Mouse (Mus musculus) ovary, adult 18-20 months (tissue): ENCODE measurements around the gene Scarb1.
A peak's percentile ranks its signal among the peaks of the same experiment; 100 is the strongest.

Experiments used
- DNase-seq: peaks from one replicate; pipeline ENCODE4 v3.0.0; 2022; ENCODE audit warnings: low spot score, mixed read lengths

Gene Scarb1

DNA sequence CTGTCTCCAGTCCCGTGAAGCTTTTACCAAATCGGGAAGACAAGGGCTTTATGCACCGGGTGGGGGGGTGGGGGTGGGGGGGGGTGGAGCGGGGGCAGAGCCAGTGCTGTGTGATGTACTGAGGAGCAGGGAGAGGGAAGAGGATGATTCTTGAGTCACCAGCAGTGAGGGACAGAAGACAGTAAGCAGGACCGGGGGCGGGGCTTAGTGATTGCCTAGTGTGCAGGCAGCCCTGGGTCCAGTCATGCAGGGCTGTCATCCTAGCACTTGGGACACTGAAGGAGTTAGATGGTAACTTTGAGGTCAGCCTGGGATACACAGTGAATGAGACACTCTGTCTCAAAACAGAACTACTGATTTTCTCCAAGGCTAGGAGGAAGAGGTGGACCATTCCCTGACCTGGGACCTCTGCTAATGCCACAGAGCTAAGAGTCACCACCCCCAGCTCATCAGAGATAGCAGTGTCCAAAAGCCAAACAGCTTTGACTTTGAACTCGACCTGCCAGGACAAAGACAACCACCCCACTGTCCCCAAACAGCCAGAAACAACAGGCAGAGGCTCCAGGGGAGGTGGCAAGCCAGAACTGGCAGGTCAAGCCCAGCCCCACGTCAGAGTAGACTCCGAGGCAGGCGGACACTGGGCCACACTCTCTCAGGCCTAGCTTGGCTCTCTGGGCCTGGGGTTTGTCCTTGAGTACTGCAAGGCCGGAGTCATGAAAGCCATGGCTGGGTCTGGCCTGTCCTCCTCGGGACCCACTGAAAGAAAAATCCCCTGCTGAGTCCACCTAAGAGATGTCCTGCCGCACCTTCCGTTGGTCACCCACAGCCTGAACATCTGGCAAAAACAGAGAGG is 35.4 kb downstream of the Scarb1 start:
- no peak for DNase-seq

DNA sequence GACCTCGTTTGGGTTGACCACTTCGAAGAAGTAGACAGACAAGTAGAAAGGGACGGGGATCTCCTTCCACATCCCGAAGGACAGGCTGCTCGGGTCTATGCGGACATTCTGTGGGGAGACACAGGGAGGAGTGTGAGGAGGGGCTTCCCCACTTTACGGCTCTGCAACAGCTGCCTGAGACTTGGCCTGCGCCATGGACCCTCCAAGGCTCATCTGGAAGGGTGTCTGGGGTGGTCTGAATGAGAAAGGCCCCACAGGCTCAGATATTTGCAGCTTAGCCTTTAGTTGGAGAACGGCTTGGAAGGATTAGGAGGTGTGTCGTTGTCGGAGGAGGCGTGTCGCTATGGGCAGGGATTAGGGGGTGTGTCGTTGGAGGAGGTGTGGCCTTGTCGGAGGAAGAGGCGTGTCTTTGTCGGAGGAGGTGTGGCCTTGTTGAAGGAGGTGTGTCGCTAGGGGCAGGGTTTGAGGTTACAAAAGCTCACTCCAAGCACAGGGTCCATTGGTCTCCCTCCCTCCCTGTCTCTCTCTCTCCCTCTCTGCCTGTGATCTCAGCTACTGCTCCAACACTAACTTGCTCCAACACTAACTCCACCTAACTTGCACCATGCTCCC is 36.5 kb downstream of the Scarb1 start:
- no peak for DNase-seq

DNA sequence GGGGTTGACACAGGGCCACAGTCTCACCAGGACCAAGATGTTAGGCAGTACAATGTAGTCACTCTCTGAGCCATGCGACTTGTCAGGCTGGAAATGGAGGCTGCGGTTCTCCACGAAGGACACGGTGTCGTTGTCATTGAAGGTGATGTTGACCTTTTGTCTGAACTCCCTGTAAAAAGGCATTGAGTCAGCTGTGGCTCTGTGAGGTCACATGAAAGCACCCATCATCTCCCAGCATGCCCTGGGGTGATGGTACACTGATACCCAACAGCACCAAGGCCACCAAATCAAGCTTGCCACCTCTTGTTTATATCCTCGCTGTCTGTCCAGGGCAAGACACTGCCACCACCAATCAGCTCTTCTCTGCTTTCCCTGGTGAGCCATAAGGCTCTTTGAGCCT is 37.8 kb downstream of the Scarb1 start:
- DNase-seq, result no peak

DNA sequence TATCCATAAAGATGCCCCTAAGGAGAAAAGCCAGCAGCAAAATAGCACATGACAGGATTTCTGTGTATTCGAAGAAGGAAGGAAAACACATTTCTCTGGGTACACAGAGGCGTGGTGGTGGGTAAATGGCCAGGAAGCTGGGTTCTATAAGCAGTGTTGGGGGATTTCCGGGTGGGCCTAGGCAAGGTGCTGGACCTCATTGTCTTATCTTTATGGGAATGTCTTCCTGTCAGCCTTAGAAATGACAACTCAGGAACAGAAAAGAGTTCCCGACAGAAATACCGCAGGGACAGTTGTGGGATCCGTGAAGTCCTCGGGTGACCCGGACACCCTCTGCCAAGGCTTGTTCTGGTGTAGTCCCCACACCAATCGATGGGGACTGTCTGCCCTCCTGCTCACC is 42.7 kb downstream of the Scarb1 start:
- no peak for DNase-seq

DNA sequence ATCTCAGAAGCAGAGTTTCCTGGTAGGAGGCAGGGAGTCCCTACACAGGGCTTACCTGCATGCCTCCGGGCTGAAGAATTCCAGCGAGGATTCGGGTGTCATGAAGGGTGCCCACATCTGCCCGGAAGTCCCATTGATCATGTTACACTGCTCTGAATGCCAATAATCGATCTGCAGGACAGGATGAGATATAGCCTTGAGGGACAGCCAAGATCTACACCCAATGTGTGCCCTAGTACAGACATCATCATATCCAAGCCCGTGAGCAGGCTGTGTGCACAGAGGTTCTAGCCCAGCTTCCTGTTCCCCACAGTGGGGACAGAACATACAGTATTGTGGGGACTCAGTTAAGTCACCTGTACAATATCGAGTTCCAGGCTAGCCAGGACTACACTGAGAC is 43.7 kb downstream of the Scarb1 start:
- DNase-seq, result no peak

DNA sequence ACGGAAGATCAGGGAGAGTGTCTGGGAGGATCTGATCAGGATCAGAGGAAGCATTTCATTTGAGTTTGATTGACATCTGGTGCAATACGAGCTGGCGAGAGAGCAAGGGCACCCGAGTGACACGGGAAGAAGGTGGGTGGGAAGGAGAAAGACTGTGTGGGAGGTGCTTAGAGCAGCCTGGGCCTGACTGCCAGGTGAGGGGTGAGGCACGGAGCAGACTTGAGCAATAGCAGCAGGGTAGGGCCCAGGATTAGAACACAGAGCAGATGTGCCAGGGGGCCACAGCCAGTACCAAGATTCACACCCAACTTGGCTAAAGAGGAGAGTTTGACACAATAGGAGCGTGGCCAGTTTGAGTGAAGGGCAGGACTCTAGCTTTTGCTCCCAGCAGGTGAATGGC is 47.9 kb downstream of the Scarb1 start:
- DNase-seq, result no peak

DNA sequence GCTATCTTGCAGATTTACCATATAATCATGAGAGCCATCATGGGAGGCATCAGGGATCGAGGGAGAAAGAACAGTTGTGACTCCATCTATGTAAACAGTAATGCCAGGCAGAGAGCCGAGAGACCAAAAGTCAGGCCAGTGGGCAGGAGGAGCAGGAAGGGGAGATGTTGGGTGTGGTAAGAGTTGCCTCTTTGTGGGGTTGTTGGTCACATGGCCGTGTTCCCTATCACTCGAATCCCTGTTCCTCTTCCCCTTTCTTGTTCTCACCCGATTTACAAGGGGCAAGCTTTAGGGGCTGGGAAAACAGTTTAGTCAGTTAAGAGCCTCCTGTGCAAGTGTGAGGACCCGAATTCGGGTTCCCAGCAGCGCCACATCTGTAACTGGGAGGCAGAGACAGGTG is 49.0 kb downstream of the Scarb1 start:
- DNase-seq, result no peak

DNA sequence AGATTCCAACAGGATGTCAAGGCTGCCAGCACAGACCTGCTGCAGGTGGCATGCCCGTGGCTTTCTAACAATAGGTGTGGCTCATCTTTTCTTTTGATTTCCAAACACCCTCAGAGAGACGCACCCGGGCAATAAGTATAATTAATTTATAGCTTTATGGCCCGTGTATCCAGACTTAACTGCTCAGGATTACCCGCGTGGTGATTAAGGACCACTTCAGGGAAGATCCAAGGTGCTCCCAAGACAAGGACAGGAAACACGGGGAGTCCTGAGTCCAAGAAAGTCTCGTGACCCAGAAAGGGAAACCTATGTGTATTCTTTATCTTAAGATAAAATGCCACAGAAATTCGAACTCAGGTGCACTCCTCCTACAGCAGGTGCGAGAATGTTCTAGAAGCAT is 49.5 kb downstream of the Scarb1 start:
- no peak for DNase-seq

DNA sequence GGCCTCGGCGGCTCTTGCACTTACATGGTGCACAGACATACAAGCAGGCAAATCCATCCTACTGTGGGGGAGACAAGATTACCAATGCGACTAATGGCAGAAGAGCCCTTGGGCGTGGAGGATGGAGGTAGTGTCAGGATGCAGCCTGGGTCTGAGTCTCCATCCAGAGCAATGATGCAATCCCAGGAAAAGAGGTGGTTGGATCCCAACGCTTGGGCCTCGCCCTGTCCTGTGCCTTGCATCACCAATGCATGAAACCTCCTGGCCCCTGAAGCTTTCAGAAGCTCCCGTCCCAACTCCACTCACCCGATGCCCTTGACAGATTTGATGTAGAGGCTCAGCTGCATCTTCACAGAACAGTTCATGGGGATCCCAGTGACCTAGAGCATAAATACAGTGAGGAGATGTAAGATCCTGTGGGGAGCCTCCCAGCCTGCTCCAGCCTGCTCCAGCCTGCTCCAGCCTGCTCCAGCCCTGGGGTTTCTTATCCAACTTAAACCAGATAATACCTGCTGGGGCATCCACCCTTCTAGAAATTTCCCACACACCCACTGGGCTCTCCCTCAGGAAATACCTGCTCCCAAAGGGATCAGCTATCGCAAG is 53.7 kb downstream of the Scarb1 start:
- DNase-seq, result no peak

DNA sequence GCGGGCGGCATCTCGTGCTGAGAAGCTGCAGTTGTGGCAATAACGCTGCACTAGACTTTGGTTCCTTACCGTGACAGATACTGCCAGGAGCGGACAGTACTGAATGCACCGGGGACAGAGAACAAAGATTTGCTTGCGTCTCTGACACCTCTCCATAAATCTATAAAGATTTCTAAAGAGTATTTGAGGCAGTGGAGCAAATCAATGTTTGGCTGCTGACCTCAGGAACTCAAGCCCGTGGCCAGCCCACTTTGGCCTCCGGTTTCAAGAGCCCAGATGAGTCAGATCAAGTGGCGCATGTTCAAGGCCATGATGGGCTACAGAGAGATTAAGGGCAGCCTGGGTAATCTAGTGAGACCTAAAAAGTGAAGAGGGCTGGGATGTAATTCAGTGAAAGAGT is 54.8 kb downstream of the Scarb1 start:
- peak; percentile 73 for DNase-seq

DNA sequence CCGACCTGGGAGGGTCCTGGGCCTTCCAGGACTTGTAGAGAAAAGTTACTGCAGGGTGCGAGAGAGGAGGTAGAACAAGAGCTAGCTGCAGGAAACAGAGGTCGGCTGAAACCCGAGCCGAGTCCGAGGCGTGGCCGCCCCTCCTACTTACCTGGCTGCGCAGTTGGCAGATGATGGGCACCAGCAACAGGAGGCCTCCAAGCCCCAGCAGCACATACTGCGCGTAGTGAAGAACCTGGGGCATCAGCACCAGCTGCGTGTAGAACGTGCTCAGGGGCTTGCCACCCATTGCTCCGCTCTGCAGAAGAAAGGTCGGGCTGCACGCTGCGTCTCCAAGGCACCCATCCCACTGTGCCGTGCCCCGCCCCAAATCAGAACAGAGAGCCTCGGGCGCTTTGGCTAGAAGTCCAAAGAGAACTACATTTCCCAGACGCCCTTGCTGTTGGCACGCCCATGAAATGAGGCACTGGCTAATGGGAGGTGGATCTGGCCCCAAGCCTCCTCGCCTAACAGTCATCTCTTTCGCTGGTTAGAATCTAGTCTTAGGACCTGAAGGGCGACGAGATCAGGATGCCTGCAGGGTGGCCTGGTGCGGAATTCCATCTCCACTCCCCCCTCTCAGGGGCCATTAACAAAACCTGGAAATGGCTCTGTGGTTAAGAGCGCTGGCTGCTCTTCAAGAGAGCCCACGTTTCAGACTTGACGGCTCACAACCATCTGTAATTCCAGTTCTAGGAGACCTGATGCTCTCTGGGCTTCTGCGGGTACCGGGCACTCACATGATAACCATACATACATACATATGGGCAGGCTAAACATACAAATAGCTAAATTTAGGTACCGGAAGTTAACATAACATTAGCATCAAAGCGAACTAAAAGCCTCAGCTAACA is 56.9 kb downstream of the Scarb1 start:
- DNase-seq, result no peak

DNA sequence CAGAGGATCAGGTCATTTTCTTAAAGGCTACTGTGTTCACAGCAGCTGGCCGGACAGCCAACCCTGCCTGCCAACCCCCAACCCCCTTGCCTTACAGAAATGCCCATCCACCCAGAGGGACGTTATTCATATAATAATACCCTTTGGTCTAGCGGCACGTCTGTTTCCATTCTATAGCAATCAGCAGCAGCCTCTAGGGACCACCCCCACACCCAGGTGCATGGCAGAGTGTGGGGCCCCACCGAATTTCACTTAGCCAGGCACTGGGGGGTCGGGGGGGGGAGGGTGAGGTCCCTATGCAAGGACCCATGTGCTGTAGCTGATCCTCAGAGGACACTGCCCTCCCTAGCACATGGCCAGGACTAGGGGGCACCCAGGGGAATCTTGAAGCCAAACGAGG is 61.7 kb downstream of the Scarb1 start:
- no peak for DNase-seq

DNA sequence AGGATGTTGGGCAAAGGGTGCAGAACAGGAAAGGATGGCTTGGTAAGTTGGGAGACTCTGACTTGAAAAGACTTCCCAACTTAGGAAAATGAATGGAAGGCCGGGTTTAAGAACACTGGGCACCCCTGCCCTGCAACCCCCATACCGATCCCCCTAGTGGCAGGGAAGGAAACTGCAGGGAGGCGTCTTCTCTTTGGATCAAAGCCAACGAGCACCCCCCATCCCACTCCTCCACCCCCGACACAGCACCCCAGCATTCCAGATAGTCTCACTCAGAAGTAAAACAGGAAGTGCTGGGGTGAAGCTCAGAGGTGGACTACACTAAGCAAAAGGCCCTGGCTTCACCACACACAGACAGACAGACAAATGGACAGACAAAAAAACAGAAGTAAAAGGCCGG is 62.6 kb downstream of the Scarb1 start:
- no peak for DNase-seq

DNA sequence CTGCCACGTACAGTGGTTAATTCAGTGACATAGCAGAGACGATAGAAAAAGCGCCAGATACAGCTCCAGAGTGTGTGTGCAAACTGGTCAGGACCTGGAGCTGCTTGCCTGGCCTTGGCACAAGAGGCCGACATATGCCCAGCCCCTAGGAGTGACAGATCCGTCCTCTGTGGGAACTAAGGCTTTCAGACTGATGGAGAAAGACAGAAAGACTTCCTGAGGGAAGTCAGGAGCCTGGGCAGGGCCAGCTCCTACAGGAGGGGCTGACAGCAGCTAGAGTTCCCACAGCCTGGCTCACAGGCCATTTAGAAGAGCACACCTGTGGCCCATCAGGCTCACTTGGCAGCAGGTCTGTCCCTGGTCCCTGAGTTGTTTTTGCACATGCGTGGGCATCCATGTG is 63.6 kb downstream of the Scarb1 start:
- no peak for DNase-seq

DNA sequence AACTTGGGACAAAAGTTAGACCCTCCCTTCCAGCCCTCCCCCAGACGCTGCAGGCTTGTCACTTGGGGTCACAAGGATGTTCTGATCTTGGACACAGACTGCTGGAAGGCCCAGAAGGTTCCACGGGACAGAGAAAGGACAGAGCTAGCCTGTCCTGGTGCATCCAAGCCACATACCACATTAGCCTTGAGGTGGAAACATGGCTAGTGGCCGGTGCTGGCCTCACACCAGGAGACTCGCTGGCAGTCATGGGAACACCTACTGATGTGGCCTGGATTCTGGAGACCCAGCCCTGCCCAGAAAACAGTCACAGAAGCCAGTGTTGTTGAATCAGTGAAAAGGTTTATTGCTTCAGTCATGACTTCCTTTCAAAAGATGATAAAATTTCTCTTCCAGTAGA is 64.1 kb downstream of the Scarb1 start:
- no peak for DNase-seq

DNA sequence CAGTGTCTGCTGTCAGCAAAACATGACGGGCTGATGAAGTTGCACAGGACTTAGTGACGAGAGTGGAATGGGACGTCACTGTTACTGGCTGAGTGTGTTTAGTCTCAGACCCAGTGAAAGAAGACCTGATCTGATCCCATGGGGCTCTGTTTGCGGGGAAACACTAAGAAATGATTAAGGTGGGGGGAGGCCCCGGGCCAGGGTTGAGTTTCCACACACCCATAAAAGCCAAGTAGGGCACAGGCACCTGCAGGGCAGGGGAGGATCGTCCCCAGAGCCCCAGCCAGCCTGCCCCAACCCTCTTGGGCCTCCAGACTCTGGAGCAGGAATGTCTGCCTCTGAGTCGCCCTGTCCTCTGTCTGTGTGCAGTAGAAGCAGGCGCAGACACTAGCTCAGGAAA is 65.6 kb downstream of the Scarb1 start:
- no peak for DNase-seq

DNA sequence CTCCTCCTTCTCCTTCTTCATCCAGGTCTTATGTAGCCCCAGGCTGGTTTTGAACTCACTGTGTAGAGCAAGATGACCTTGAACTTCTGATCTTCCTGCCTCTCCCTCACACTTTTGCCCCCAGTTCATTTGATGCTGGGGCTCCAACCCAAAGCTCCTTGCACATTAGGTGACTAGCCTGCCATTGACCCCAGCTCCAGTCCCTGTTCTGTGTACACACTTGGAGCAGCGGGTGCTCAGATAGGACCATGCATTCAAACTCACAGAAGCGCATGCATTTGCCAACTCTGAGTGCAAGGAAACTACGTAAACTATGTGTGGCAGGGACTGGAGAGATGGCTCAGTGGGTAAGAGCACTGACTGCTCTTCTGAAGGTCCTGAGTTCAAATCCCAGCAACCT is 66.1 kb downstream of the Scarb1 start:
- DNase-seq, result no peak

DNA sequence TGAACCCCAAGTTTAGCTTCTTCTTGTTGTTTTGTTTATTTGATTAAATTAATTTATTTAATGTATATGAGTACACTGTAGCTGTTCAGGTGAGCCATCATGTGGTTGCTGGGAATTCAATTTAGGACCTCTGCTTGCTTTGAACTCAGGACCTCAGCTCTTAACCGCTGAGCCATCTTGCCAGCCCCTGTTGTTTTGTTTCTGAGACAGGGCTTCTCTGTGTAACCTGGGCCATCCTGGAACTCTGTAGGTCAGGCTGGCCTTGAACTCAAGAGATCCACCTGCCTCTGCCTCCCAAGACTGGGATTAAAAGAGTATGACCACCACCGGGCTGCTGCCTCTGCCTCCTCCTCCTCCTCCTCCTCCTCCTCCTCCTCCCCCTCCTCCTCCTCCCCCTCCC is 66.7 kb downstream of the Scarb1 start:
- DNase-seq, result no peak

DNA sequence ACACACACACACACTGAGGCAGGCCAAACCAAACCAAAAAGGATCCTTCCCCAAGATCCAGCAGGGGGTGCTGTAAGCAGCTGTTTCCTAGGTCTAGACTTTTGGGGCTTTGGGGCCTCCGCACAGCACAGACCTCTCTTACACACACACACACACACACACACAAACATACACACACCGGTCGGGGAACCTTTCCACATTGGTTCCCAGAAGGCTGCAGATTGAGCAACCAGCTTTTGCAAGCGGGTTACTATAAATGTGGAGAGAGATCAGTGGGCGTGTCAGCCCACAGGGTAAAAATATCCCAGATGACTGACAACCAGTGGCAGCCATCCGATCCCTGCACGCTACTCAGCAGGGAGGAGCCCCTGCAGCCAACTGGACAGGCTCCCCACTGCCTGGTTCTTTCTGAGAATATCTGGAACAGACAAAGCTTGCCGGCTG is 67.2 kb downstream of the Scarb1 start:
- DNase-seq, result peak; percentile 80

DNA sequence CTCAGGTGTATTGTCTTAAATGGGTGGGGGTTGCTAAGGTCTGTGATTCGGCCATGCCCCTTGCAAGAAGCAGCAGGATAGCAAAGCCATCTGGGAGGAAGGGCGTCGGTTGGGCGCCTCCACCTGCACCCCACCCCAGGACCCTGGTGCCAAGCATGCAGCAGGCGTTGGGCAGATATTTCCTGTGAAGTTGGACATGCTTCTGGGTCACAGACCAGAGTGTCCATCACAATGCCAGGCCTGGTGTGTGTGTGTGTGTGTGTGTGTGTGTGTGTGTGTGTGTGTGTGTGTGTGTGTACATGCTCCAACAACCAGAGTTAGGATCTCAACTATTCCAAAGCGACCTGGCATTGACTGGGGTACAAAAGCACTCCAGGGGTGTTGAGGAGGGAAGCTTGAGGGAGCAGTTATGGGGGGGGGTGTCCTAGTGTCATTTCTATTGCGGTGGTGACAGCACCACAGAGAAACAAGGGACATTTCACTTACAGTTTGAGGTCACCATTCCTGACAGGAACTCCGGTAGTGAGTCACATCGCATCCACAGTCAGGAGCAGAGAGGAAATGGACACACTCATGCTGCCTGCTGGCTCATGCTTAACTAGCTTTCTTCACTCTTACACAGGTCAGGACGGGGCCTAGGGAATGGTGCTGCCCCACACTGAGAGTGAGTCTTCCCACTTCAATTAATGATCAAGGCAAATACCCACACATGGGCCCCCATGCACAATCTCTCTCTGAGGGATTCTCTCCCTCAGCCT is 68.5 kb downstream of the Scarb1 start:
- no peak for DNase-seq

DNA sequence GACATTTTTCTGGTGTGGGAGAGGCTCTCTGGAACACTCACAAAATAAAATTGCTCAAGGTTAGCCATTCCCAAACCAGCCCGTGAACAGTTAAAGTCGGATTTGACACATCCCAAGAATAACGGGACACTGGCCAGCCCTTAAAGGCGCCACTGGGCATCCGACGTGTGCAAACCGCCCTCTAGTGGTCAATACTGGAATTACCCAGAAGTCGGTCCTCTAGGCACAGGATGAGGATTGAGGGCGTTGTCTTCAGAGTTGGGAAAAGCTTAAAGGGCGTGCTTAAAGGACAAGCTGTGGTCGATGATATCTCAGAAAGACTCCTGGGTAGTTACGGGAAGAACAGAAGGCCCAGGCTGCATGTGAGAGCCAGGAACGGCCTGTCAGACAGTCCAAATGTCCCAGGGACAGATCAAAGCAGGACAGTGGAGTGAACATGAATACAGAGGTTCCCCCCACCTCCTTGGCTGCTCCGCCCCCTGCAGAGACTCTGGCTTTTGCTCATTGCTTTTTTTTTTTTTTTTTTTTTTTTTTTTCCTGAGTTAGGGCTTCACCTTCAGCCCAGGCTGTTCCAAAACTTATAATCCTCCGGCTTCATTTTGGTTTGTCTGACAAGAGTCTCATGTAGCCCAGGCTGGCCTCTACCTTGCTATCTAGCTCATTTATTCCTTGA is 69.2 kb downstream of the Scarb1 start:
- peak; percentile 56 for DNase-seq
